Mouse (Mus musculus) cortical plate, adult 2 months (tissue): Measurements from ENCODE around the gene Qrsl1.

ENCODE experiments used
- CTCF ChIP-seq: fragments of 200-500 bp; IDR thresholded peaks from 2 replicates; pipeline ENCODE4 v1.5.1; 2011; ENCODE audit warnings: mild to moderate bottlenecking, control low read depth, low read length; ENCODE audit not compliant: insufficient read depth; ENCODE audit errors: extremely low read depth
- POLR2A ChIP-seq: fragments of 200-500 bp; IDR thresholded peaks from 2 replicates; pipeline ENCODE4 v1.6.1; 2011; ENCODE audit warnings: mild to moderate bottlenecking, low read length, control low read depth; ENCODE audit not compliant: insufficient read depth; ENCODE audit errors: extremely low read depth

- TF ChIP-seq CTCF = no peak
- no peak for TF ChIP-seq POLR2A
Measured at GRCm38 (mm10) chr10:43845442-43845841, 56.1 kb downstream of the Qrsl1 start.
